In the genomic region with DNA sequence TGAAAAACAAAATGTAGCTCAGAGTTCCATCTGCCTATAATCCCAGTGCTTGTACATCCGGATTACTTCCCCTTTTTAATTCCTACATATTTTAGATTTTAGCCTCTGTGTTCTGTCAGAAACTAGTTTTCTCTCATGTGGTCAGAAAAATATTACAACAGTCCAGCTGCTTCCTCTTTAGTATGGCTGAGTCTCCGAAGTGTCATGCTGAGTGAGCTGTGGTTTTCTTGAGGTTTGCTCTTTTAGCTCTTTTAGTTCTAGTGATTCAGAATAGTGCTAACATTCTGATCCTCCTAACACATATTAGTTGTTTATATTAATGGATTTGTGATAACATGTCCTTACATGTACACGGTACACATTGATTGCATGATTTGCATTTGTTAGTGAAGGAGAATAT, we compare ENCODE assay signal across 15 mouse cellular contexts. TPM values are rescaled to one million over a fixed set of nuclear protein-coding genes. Genes with fewer than 3 reads are reported as not detected.
DNase-seq lines count a peak whose midpoint lies in the region; ATAC-seq and TF ChIP-seq lines count a peak whose summit lies in the region.
"Had no signal": no experiment of that assay in that cellular context is flagged by ENCODE, and none has a peak within 500 bp of the region (broad histone marks: within the 10 kb centered on the region; RNA-seq: fewer than 3 reads in every experiment).

No protein-coding gene starts in this region.

- H3K9ac ChIP-seq in liver, adult 2 months (ENCODE audit: low read depth, low read length): no peak overlapping the region
- H3K9ac ChIP-seq in liver, postnatal 0 days (replicated peaks): no peak overlapping the region
- H3K9ac ChIP-seq: heart, embryonic 13.5 days; intestine, embryonic 15.5 days; lung, embryonic 14.5 days; neural tube, embryonic 12.5 days had no signal

- peak; percentile 5 for DNase-seq in liver, adult 2 months (ENCODE audit: extremely low read depth, low read depth, low spot score)
- no peak for DNase-seq in liver, postnatal 0 days
- peak; percentile 46 for DNase-seq in c-Kit-positive CD71-negative TER-119-negative erythroid progenitor cells, embryonic 14.5 days (ENCODE audit: low read depth)
- DNase-seq in c-Kit-positive CD71-positive TER-119-positive erythroid progenitor cells, embryonic 14.5 days (ENCODE audit: low spot score): no peak
- no peak for DNase-seq in gastrocnemius, postnatal 4 days (ENCODE audit: low spot score in 2 of 2)
- DNase-seq: cerebellum, adult 2 months; lung, embryonic 14.5 days; midbrain, embryonic 14.5 days had no signal

- H3ac ChIP-seq in C2C12 (ENCODE audit: control insufficient read depth, insufficient read length, low read depth): no peak overlapping the region

- WGBS in liver, adult 2 months: 87% methylated on average over 3 of the region's 3 CpGs
- 35% methylated on average over 3 of the region's 3 CpGs for WGBS in liver, postnatal 0 days (ENCODE audit: insufficient replicate concordance)

- TF ChIP-seq POLR2A in liver, adult 2 months (IDR thresholded peaks at IDR 0.05; ENCODE audit: extremely low read depth, insufficient read depth, low read length): no peak

- no peak for TF ChIP-seq EP300 in liver, postnatal 0 days (IDR thresholded peaks at IDR 0.05; ENCODE audit: low read depth)

- H3K4me3 ChIP-seq in liver, adult 2 months (ENCODE audit: insufficient read depth, low read depth, low read length): no peak overlapping the region
- no peak overlapping the region for H3K4me3 ChIP-seq in liver, postnatal 0 days (ENCODE audit: low read depth, low read length)
- no peak overlapping the region for H3K4me3 ChIP-seq in C2C12 (ENCODE audit: insufficient read depth, poor library complexity, severe bottlenecking)
- H3K4me3 ChIP-seq: heart, embryonic 13.5 days; intestine, embryonic 15.5 days; left cerebral cortex, adult 2 months; neural tube, embryonic 12.5 days had no signal

- no peak for ATAC-seq in liver, postnatal 0 days
- ATAC-seq in monocyte, adult 5-6 weeks (replicated peaks; ENCODE audit: insufficient number of reproducible peaks, low FRiP score, low TSS enrichment, poor library complexity, severe bottlenecking): peak; percentile 95
- ATAC-seq: forebrain, embryonic 14.5 days; intestine, embryonic 15.5 days had no signal

- H3K27ac ChIP-seq in liver, adult 2 months (replicated peaks; ENCODE audit: insufficient read depth, low read depth, low read length): no peak overlapping the region
- H3K27ac ChIP-seq in liver, postnatal 0 days (ENCODE audit: low read depth): no peak overlapping the region
- H3K27ac ChIP-seq: heart, embryonic 13.5 days; intestine, embryonic 15.5 days; left cerebral cortex, adult 2 months; neural tube, embryonic 12.5 days had no signal

- H3K36me3 ChIP-seq in liver, adult 2 months (ENCODE audit: control insufficient read depth, insufficient read depth, low read length): no peaks in the 10 kb centered on the region
- H3K36me3 ChIP-seq in liver, postnatal 0 days (replicated peaks; ENCODE audit: insufficient read depth, low read length): no peaks in the 10 kb centered on the region
- H3K36me3 ChIP-seq in C2C12 (ENCODE audit: control insufficient read depth, insufficient read depth): no peaks in the 10 kb centered on the region
- H3K36me3 ChIP-seq: heart, embryonic 13.5 days; intestine, embryonic 15.5 days; neural tube, embryonic 12.5 days had no signal

- no peaks in the 10 kb centered on the region for H3K9me3 ChIP-seq in liver, postnatal 0 days (ENCODE audit: low read length)
- H3K9me3 ChIP-seq: heart, embryonic 13.5 days; intestine, embryonic 15.5 days; neural tube, embryonic 12.5 days had no signal

- no peaks in the 10 kb centered on the region for H3K4me1 ChIP-seq in liver, adult 2 months (ENCODE audit: control insufficient read depth, insufficient read depth, low read length)
- no peaks in the 10 kb centered on the region for H3K4me1 ChIP-seq in liver, postnatal 0 days (ENCODE audit: insufficient read depth)
- H3K4me1 ChIP-seq: intestine, embryonic 15.5 days; neural tube, embryonic 12.5 days had no signal

- H3K79me2 ChIP-seq in liver, adult 2 months (ENCODE audit: control insufficient read depth, insufficient read depth, low read length): no peaks in the 10 kb centered on the region
- H3K79me2 ChIP-seq in C2C12 (ENCODE audit: control insufficient read depth, insufficient read depth): peaks cover 88% of the 10 kb centered on the region

- no peak for TF ChIP-seq CTCF in liver, adult 2 months (IDR thresholded peaks at IDR 0.05; ENCODE audit: low read depth, low read length)
- no peak for TF ChIP-seq CTCF in liver, postnatal 0 days (IDR thresholded peaks at IDR 0.05; ENCODE audit: low read depth)
- TF ChIP-seq CTCF in C2C12 (IDR thresholded peaks at IDR 0.05; ENCODE audit: control insufficient read depth, insufficient read depth, insufficient read length): no peak

- H3K4me2 ChIP-seq in liver, postnatal 0 days (ENCODE audit: low read depth, low read length): no peak overlapping the region
- H3K4me2 ChIP-seq: heart, embryonic 13.5 days; intestine, embryonic 15.5 days; lung, embryonic 14.5 days; neural tube, embryonic 12.5 days had no signal

- H3K79me3 ChIP-seq in C2C12 (ENCODE audit: low read depth): peaks cover 44% of the 10 kb centered on the region

- no peaks in the 10 kb centered on the region for H3K27me3 ChIP-seq in liver, adult 2 months (ENCODE audit: control insufficient read depth, insufficient read depth, low read length)
- H3K27me3 ChIP-seq in liver, postnatal 0 days (ENCODE audit: insufficient read depth, low read length): no peaks in the 10 kb centered on the region
- H3K27me3 ChIP-seq in C2C12 (ENCODE audit: control insufficient read depth, insufficient read depth, insufficient read length): no peaks in the 10 kb centered on the region
- H3K27me3 ChIP-seq: heart, embryonic 13.5 days; intestine, embryonic 15.5 days; neural tube, embryonic 12.5 days had no signal

TF ChIP-seq in C2C12, 6 proteins besides CTCF, POLR2A, EP300 and RAD21:
- peak; percentile 24 for TF ChIP-seq MYOD1 (IDR thresholded peaks at IDR 0.05; ENCODE audit: control insufficient read depth, insufficient read length, low read depth)
- no peak for TF ChIP-seq MAX (IDR thresholded peaks at IDR 0.05)
- TF ChIP-seq USF1 (IDR thresholded peaks at IDR 0.05; ENCODE audit: low read depth): no peak
- no peak for TF ChIP-seq FOSL1 (IDR thresholded peaks at IDR 0.05; ENCODE audit: insufficient read depth, low read length, poor library complexity, severe bottlenecking)
- TF ChIP-seq CEBPB (IDR thresholded peaks at IDR 0.05; ENCODE audit: low read depth): peak; percentile 6
- no peak for TF ChIP-seq MYOG (IDR thresholded peaks at IDR 0.05; ENCODE audit: control insufficient read depth, extremely low read depth, insufficient read length)

RNA-seq across cellular contexts. Expression of a gene that starts 23.9 kb away (rescaled TPM):
- total RNA-seq in liver, adult 2 months (2014; rRNA removed): 0.74 and 1.1 TPM in 2 replicates
- polyA plus RNA-seq in liver, adult 2 months (2012; rRNA removed): 0.06 and 0.17 TPM in 2 replicates
- polyA plus RNA-seq in liver, postnatal 0 days (2015; fragmentation: Nextera tagmentation; extraction: Ambion mirVana): 1.2 and 1.3 TPM in 2 replicates
- 30.2 TPM for polyA plus RNA-seq in C2C12 (2012; fragmentation: generic; extraction: Trizol)
- total RNA-seq in monocyte, adult 5-6 weeks (2017): 91.5 to 104 TPM (median 93.1 TPM) in 3 replicates
- total RNA-seq in gastrocnemius, postnatal 4 days (2021): 10 to 100 TPM; 38.8 to 39.1 TPM

RNA-seq across cellular contexts. Expression of a gene that starts 57.3 kb away (rescaled TPM):
- 23.0 and 38.5 TPM in 2 replicates for total RNA-seq in liver, adult 2 months (2014; rRNA removed)
- 7.8 and 8.1 TPM in 2 replicates for polyA plus RNA-seq in liver, adult 2 months (2012; rRNA removed)
- 187 and 189 TPM in 2 replicates for polyA plus RNA-seq in liver, postnatal 0 days (2015; fragmentation: Nextera tagmentation; extraction: Ambion mirVana)
- polyA plus RNA-seq in C2C12 (2012; fragmentation: generic; extraction: Trizol): 232 TPM
- total RNA-seq in monocyte, adult 5-6 weeks (2017): 173 to 274 TPM (median 187 TPM) in 3 replicates
- total RNA-seq in gastrocnemius, postnatal 4 days (2021): 100 to 1,000 TPM; 147 to 167 TPM

Comparison
In these comparisons a context has a peak if more than half of its experiments do, and no peak if none do; other contexts are left out.
1. DNase-seq: peak in liver, adult 2 months (single experiment) and c-Kit-positive CD71-negative TER-119-negative erythroid progenitor cells, embryonic 14.5 days (single experiment); none in liver, postnatal 0 days (single experiment), c-Kit-positive CD71-positive TER-119-positive erythroid progenitor cells, embryonic 14.5 days (single experiment) and gastrocnemius, postnatal 4 days (0 of 2).
2. RNA of a gene that starts 23.9 kb away (total RNA-seq): 91.5 to 104 TPM in monocyte, adult 5-6 weeks and 38.8 to 39.1 TPM in gastrocnemius, postnatal 4 days; 0.74 to 1.1 TPM in liver, adult 2 months; every median in the first group is over 10 times any median in the second.